Mouse (Mus musculus): ENCODE measurements around the gene Dda1. TPM values are rescaled to one million over a fixed set of nuclear protein-coding genes. Genes with fewer than 3 reads are reported as not detected.

The Dda1 gene
- polyA plus RNA-seq, 2 experiments: 99.6 to 101 TPM

DNA sequence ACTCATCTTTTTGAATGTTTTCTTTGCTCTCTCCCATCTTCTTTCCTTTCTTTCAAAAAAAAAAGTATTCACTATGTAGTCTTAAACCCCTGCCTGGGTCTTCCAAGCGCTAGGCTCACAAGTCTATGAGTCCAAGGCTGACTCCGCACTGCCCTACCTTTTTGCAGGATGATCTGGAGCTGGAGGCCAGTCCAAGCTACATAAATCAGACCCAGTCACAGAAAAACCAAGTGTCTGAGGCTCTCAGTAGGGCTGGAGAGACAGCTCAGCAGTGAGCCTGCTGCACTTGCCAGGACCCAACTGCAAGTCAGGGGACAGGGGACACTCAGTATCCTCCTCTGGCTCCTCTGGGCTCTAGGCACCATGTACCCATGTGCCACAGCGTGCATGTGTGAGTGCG, 35.4 kb downstream of the Dda1 start:
- WGBS: 87% methylated on average over 4 of the region's 4 CpGs
- no peaks in the 10 kb centered on the region for H3K9me3 ChIP-seq (ENCODE audit: control insufficient read depth, low read length)
- H3K4me2 ChIP-seq (replicated peaks; ENCODE audit: low read depth, low read length, severe bottlenecking): no peak overlapping the region
- no peak overlapping the region for H3K27ac ChIP-seq (replicated peaks; ENCODE audit: low read depth, low read length)
- H3K36me3 ChIP-seq (ENCODE audit: control insufficient read depth, insufficient read depth, low read length): no peaks in the 10 kb centered on the region
- ATAC-seq (ENCODE audit: low FRiP score, low read depth) (no peak), DNase-seq (ENCODE audit: low spot score) (no peak)
- no peak for TF ChIP-seq POLR2A (IDR thresholded peaks at IDR 0.05; ENCODE audit: borderline replicate concordance, extremely low read depth, insufficient read depth, insufficient read length)
- H3K4me3 ChIP-seq (replicated peaks; ENCODE audit: low read length): no peak overlapping the region
- H3K4me1 ChIP-seq (ENCODE audit: control insufficient read depth, insufficient read depth, low read length): no peaks in the 10 kb centered on the region
- no peak overlapping the region for H3K9ac ChIP-seq (ENCODE audit: low read depth, low read length, severe bottlenecking)
- H3K27me3 ChIP-seq (ENCODE audit: control insufficient read depth, insufficient read depth, low read length): peaks cover 31% of the 10 kb centered on the region

- Histone ChIP-seq H3K4me3 (replicated peaks; ENCODE audit: low read length) (no peak overlapping the region), H3K36me3 (ENCODE audit: control insufficient read depth, insufficient read depth, low read length) (no peaks in the 10 kb centered on the region), H3K4me2 (replicated peaks; ENCODE audit: low read depth, low read length, severe bottlenecking) (no peak overlapping the region), H3K27ac (replicated peaks; ENCODE audit: low read depth, low read length) (no peak overlapping the region), H3K9me3 (ENCODE audit: control insufficient read depth, low read length) (no peaks in the 10 kb centered on the region), H3K4me1 (ENCODE audit: control insufficient read depth, insufficient read depth, low read length) (no peaks in the 10 kb centered on the region), H3K9ac (ENCODE audit: low read depth, low read length, severe bottlenecking) (no peak overlapping the region), H3K27me3 (ENCODE audit: control insufficient read depth, insufficient read depth, low read length) (peaks cover 31% of the 10 kb centered on the region)
- 95% methylated on average over 4 of the region's 4 CpGs for WGBS
- TF ChIP-seq POLR2A (IDR thresholded peaks at IDR 0.05; ENCODE audit: borderline replicate concordance, extremely low read depth, insufficient read depth, insufficient read length): no peak
- ATAC-seq (ENCODE audit: low FRiP score, low read depth) (no peak), DNase-seq (ENCODE audit: low spot score) (no peak)
Measured at GRCm38 (mm10) chr8:71505326-71505725, 36.3 kb downstream of the Dda1 start.

- H3K9me3 ChIP-seq (ENCODE audit: control insufficient read depth, low read length): no peaks in the 10 kb centered on the region
- no peaks in the 10 kb centered on the region for H3K4me1 ChIP-seq (ENCODE audit: control insufficient read depth, insufficient read depth, low read length)
- H3K9ac ChIP-seq (ENCODE audit: low read depth, low read length, severe bottlenecking): no peak overlapping the region
- H3K4me2 ChIP-seq (replicated peaks; ENCODE audit: low read depth, low read length, severe bottlenecking): no peak overlapping the region
- no peak for TF ChIP-seq POLR2A (IDR thresholded peaks at IDR 0.05; ENCODE audit: borderline replicate concordance, extremely low read depth, insufficient read depth, insufficient read length)
- peaks cover 31% of the 10 kb centered on the region for H3K27me3 ChIP-seq (ENCODE audit: control insufficient read depth, insufficient read depth, low read length)
- ATAC-seq (ENCODE audit: low FRiP score, low read depth): no peak
- no peaks in the 10 kb centered on the region for H3K36me3 ChIP-seq (ENCODE audit: control insufficient read depth, insufficient read depth, low read length)
- H3K4me3 ChIP-seq (replicated peaks; ENCODE audit: low read length): no peak overlapping the region
- no peak for DNase-seq (ENCODE audit: low spot score)
- H3K27ac ChIP-seq (replicated peaks; ENCODE audit: low read depth, low read length): no peak overlapping the region
- WGBS: 80% methylated on average over 4 of the region's 4 CpGs
Measured at GRCm38 (mm10) chr8:71505979-71506378, 37.0 kb downstream of the Dda1 start.

DNA sequence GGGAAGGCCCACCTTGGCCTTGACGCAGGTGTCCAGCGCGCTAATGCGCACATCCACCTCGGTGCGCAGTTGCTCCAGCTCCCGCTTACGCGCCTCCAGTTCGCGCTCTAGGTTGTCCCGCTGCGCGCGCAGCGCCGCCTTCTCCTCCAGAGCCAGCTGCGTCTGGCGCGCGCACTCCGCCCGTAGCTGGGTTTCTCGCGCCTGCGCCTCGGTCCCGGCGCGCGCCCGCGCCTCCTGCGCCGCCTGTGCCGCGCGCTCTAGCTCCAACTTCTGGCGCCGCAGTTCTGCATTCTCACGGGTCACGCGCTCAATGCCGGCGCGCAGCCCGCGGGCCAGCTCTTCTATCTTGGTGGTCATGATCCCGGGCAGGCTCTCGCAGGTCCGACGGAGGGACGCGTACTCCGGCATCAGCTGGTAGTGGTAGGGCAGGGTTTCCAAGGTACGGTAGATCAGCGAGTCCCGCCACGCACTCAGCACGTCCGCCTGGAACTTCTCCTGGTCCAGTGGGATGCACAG, 38.6 kb downstream of the Dda1 start:
- WGBS: 3% methylated on average over 54 of the region's 61 CpGs
- Histone ChIP-seq H3K36me3 (ENCODE audit: control insufficient read depth, insufficient read depth, low read length) (no peaks in the 10 kb centered on the region), H3K27me3 (ENCODE audit: control insufficient read depth, insufficient read depth, low read length) (peaks cover 31% of the 10 kb centered on the region), H3K4me3 (replicated peaks; ENCODE audit: low read length) (peak overlapping the region; percentile 38), H3K4me1 (ENCODE audit: control insufficient read depth, insufficient read depth, low read length) (no peaks in the 10 kb centered on the region), H3K9ac (ENCODE audit: low read depth, low read length, severe bottlenecking) (peak overlapping the region; percentile 12; the same call in 1 of the 2 replicates), H3K4me2 (replicated peaks; ENCODE audit: low read depth, low read length, severe bottlenecking) (peak overlapping the region; percentile 65), H3K9me3 (ENCODE audit: control insufficient read depth, low read length) (no peaks in the 10 kb centered on the region), H3K27ac (replicated peaks; ENCODE audit: low read depth, low read length) (no peak overlapping the region)
- peak; percentile 91 for DNase-seq (ENCODE audit: low spot score)
- TF ChIP-seq POLR2A (IDR thresholded peaks at IDR 0.05; ENCODE audit: borderline replicate concordance, extremely low read depth, insufficient read depth, insufficient read length): no peak
- peak; percentile 75 for ATAC-seq (ENCODE audit: low FRiP score, low read depth)

DNA sequence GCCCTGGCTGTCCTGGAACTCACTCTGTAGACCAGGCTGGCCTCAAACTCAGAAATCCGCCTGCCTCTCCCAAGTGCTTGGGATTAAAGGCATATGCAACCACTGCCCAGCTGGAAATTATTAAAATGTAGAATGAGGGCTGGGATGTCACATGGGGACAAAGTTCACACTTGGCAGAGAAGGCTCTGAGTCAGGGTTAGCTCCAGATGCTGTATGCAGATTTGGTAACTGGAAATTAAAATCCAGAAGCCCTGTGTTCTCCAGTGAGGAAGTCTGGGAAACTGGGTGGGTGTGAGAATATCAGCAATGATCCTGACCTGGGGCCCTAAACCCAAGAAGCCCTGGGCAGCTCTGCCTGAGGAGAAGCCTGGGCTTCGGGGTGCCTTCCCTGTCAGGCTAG, 40.3 kb downstream of the Dda1 start:
- Histone ChIP-seq H3K36me3 (ENCODE audit: control insufficient read depth, insufficient read depth, low read length) (no peaks in the 10 kb centered on the region), H3K27me3 (ENCODE audit: control insufficient read depth, insufficient read depth, low read length) (peaks cover 31% of the 10 kb centered on the region), H3K4me2 (replicated peaks; ENCODE audit: low read depth, low read length, severe bottlenecking) (no peak overlapping the region), H3K4me3 (replicated peaks; ENCODE audit: low read length) (no peak overlapping the region), H3K9ac (ENCODE audit: low read depth, low read length, severe bottlenecking) (no peak overlapping the region), H3K9me3 (ENCODE audit: control insufficient read depth, low read length) (no peaks in the 10 kb centered on the region), H3K4me1 (ENCODE audit: control insufficient read depth, insufficient read depth, low read length) (no peaks in the 10 kb centered on the region), H3K27ac (replicated peaks; ENCODE audit: low read depth, low read length) (no peak overlapping the region)
- 47% methylated on average over 2 of the region's 2 CpGs for WGBS
- TF ChIP-seq POLR2A (IDR thresholded peaks at IDR 0.05; ENCODE audit: borderline replicate concordance, extremely low read depth, insufficient read depth, insufficient read length): no peak
- no peak for DNase-seq (ENCODE audit: low spot score)
- ATAC-seq (ENCODE audit: low FRiP score, low read depth): no peak

GRCm38 (mm10) chr8:71511644-71512043, 42.6 kb downstream of the Dda1 start, which contains the start of gene Plvap:
Gene Plvap, minus strand, starts transcription at chr8:71511752.
- H3K36me3 ChIP-seq (ENCODE audit: control insufficient read depth, insufficient read depth, low read length): no peaks in the 10 kb centered on the region

More at GRCm38 (mm10) chr8:71511644-71512043, 42.6 kb downstream of the Dda1 start, which contains the start of gene Plvap:
- Histone ChIP-seq H3K9ac (ENCODE audit: low read depth, low read length, severe bottlenecking) (no peak within 1 kb of the TSS), H3K9me3 (ENCODE audit: control insufficient read depth, low read length) (no peaks in the 10 kb centered on the region), H3K4me3 (replicated peaks; ENCODE audit: low read length) (peak within 1 kb of the TSS; percentile 5; the same call in 1 of the 2 replicates), H3K4me2 (replicated peaks; ENCODE audit: low read depth, low read length, severe bottlenecking) (no peak within 1 kb of the TSS), H3K4me1 (ENCODE audit: control insufficient read depth, insufficient read depth, low read length) (no peaks in the 10 kb centered on the region), H3K27me3 (ENCODE audit: control insufficient read depth, insufficient read depth, low read length) (peaks cover 23% of the 10 kb centered on the region), H3K27ac (replicated peaks; ENCODE audit: low read depth, low read length) (no peak within 1 kb of the TSS)
- ATAC-seq (ENCODE audit: low FRiP score, low read depth) (no peak), DNase-seq (ENCODE audit: low spot score) (no peak)
- WGBS: 41% methylated on average over 5 of the region's 14 CpGs
- no peak for TF ChIP-seq POLR2A (IDR thresholded peaks at IDR 0.05; ENCODE audit: borderline replicate concordance, extremely low read depth, insufficient read depth, insufficient read length)
